Mouse (Mus musculus) regulatory T cell (primary cell): ENCODE data around the gene Ifitm1.

Experiments used
- in situ Hi-C: fragments of 300-600 bp; cut with MboI, MseI; formaldehyde crosslinking; loops from one replicate; pipeline ENCODE4 v1.15.1; 2025; ENCODE audit warnings: high pct_unique_total_duplicates

The Ifitm1 gene

DNA sequence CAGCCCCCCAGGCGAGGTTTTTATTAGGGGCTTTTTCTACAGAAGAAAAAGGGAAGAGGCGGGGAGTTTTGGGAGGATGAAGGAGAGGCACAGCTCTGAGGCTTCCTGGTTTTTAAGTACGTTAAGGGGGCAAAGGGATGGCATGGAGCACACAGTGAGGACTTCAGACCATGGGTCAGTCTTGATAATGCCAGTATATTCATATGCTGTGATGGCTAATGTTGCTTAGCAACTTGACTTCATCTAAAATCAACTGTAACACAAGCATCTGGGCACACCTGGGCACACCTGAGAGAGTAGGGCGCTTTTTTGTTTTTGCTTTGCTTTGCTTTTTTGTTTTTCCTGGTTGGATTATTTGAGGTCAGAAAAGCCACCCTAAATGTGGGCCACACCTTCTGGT is at the start of gene Ifitm1:
TSS of gene Ifitm1 (plus strand) at position 301 of the 400 bp plus-strand sequence.
- in situ Hi-C loops: no loop called here

DNA sequence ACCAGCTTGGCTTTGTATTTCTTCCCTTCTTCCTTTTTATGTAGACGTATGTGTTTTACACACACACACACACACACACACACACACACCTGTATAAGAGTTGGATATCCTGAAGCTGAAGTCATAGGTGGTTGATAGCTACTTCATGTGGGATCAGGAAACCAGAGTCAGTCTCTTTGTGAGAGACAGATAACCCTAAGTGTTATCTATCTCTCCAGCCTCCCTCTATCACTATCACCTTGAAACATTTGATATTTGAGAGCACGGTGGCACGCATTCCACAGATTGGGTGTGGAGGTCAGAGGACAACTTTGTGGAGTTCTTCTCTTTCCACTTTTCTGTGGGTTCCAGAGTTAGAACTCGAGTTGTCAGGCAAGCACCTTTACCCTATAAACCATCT is 47.1 kb upstream of the Ifitm1 start:
- in situ Hi-C loops: no loop called here

DNA sequence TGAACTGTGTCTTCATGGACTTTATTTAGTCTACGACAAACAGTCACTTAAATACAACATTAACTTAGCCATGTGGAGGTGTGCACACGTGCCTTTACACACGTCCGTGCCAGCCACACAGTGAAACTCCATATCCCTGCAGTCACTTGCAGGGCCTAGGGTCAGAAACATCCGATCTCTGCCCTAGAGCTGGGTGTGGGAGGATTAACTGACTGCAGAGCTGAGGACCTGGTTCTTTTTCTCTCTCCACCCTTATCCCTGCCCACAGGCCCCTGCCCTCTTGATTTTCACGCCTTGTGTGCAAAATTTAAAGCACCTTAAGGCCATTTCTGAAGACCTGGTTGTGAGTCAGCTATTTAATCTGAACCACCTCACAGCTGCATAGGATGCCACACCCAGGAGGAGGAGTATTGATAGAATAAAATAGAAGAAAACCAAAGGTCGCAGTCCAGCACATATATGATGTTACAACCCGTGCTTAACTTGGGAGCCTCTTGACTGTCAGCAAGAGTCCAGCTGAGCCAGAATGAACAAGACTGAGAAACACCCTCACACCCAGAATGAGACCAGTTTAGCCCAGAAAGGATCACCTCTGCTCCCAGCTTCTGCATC is 46.5 kb upstream of the Ifitm1 start, which contains the start of gene Nlrp6:
TSS of gene Nlrp6 (plus strand) at position 485 of the 612 bp plus-strand sequence.
- in situ Hi-C loops: no loop called here

DNA sequence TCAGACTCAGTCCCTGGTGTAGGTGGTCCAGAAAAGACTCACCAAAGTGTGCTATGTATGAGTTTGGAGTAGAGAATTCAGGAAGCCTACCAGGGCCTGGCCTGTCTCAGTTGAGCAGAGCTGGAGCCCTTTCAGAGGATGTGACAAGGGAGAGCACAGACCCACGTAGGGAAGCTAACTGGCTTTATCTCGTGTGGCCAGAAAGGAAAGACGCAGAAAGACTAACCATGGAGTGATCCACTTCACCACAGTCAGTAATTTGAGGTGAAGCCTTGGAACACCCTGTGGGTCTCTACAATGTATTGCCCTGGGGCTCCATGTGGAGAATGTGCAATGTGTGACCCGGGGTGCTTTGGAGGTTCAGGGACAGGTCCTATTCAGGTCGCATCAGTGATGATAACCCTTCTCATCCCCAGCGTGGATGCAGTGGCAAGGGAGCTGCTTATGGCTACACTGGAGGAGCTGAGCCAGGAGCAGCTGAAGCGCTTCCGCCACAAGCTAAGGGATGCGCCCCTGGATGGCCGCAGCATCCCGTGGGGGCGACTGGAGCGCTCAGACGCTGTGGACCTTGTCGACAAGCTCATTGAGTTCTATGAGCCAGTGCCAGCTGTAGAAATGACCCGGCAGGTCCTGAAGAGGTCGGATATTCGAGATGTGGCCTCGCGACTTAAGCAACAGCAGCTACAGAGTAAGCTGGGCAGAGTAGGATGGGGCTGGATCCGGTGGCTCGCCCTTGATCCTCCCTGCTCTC is 45.6 kb upstream of the Ifitm1 start:
- in situ Hi-C loops: no loop called here

DNA sequence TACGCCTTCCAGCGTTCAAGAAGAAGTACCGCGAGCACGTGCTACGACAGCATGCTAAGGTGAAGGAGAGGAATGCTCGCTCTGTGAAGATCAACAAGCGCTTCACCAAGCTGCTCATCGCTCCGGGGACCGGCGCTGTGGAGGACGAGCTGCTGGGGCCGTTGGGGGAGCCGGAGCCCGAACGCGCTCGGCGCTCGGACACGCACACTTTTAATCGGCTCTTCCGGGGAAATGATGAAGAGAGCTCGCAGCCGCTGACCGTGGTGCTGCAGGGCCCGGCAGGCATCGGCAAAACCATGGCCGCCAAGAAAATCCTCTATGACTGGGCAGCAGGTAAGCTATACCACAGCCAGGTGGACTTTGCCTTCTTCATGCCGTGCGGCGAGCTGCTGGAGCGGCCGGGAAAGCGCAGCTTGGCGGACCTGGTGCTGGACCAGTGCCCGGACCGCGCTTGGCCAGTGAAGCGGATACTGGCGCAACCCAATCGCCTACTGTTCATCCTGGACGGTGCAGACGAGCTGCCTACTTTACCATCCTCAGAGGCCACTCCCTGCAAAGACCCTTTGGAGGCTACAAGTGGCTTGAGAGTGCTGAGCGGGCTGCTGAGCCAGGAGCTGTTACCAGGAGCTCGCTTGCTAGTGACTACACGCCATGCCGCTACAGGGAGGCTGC is 44.5 kb upstream of the Ifitm1 start:
- in situ Hi-C loops: no loop called here

DNA sequence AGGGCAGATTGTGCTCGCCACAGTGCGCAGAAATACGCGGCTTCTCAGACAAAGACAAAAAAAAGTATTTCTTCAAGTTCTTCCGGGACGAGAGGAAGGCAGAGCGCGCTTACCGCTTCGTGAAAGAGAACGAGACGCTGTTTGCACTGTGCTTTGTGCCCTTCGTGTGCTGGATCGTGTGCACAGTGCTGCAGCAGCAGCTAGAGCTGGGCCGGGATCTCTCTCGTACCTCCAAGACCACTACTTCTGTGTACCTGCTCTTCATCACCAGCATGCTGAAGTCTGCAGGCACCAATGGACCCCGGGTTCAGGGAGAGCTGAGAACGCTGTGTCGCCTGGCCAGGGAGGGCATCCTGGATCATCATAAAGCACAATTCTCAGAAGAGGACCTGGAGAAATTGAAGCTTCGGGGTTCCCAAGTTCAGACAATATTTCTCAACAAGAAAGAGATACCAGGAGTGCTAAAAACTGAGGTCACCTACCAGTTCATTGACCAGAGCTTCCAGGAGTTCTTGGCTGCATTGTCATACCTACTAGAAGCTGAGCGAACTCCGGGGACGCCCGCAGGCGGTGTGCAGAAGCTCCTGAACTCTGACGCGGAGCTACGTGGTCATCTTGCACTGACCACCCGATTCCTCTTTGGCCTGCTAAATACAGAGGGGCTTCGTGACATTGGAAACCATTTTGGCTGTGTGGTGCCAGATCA is 43.8 kb upstream of the Ifitm1 start:
- in situ Hi-C loops: no loop called here

DNA sequence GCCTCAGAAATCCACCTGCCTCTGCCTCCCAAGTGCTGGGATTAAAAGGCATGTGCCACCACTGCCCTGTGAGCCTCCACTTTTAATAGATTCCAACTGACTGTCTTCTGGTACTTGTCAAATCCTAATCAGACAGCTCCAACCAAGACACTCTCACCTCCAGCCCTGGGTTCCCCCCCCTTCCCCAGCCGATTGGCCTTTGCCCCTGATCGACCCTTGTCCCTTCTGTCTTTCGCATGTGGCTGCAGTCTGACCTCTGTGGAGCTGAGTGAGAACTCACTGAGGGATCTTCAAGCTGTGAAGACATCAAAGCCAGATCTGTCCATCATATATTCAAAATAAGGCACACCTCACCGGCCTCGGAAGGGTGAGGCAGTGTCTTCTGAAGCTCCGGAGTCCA is 39.8 kb upstream of the Ifitm1 start:
- in situ Hi-C loops: no loop called here

DNA sequence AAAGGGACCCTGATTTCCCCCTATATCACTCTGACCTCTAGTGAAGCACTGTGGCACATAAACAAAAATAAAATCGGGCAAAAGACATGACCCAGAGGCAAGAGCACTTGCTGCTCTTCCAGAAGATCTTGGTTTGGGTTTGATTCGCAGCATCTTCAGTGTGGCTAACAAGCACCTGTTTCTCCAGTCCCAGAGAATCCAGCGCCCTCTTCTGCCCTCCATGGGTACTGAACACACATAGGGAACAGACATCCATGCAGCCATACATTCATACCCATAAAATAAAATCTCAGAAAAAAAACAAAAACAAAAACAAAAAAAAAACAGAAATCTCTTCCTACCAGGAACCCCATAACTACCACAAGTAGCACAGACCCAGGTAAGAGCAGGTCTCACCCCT is 28.6 kb upstream of the Ifitm1 start:
- in situ Hi-C loops: no loop called here

DNA sequence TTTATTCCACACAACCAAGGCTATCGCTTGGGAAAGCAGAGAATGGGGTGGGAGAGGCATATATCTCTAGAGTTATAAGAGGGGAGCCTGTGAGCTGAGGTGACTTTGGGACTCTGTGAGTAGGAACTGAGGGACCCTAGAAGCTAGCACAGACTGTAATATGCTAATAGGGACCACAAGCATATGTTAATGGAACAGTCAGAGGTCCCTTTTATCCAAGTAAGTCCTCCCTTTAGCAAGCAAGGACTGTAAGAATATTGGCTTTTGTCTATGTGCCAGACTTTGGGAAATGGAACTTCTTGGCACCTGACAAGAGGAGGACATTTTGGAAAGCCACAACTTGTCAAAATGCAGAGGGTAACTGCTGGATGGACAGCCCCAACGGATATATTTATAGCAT is 28.1 kb upstream of the Ifitm1 start:
- in situ Hi-C loops: no loop called here

DNA sequence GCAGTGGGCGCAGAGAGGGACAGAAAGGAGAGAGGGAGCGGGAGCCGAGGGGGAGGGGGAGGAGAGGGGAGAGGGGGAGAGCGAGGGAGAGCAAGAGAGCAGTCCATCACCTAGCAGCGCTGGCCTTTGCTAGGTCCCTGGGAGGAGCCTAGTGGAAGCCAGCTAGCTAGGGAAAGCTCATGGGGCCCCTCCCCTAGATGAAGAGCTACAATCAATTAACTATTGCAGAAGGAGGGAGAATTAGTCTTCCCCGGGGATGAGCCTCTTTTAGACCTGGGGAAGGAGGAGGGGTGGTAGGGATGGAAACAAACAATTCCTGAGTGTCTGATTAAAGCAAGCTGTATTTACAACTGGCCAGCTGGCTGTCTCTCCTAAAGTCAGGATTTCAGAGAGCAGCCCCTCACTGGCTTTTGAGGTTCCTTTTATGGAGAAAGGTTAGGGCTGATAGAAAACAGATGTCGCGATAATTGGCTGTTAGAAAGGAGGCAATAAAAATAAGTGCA is 27.3 kb upstream of the Ifitm1 start:
- in situ Hi-C loops: no loop called here

DNA sequence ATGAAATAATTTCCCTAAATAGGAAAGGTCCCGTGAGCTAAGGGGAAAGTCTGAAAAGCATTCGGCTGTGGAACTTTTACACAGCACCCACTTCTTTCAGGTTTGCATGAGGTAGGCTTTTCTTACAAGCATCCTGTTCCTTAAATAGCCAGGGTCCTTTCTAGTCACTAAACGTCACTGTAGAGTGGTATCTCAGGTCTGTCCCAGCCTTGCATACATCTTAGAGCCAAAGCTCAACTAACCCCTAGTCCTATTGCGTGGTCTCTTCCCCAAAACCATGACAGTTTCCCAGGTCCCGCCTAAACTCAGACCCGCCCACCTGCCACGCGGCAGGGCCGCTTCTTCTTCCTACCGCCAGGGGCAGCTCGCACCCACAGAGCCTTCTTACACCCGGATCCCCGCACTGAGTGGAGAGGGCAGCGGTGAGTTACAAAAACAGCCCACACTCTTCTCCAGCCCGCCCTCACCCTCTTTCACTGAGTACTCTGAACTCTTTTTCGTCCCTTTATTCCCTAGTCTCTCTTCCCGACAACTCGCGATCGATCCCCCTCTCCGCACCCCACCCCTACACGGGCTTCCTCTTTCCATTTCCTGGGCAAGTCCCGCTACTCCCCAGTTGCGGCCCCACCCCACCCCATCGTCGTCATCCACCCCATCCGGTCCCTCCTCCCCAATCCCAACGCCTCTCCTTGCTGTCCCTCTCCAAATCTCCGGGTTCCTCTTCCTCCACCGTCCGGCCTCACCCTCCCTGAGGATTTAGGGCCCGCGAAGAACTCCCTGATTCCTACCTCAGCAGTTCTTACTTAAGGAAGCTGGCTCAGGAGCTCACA is 25.6 kb upstream of the Ifitm1 start, which contains the start of gene Pgghg:
TSS of gene Pgghg (plus strand) at position 170 of the 830 bp plus-strand sequence.
- in situ Hi-C loops: no loop called here

DNA sequence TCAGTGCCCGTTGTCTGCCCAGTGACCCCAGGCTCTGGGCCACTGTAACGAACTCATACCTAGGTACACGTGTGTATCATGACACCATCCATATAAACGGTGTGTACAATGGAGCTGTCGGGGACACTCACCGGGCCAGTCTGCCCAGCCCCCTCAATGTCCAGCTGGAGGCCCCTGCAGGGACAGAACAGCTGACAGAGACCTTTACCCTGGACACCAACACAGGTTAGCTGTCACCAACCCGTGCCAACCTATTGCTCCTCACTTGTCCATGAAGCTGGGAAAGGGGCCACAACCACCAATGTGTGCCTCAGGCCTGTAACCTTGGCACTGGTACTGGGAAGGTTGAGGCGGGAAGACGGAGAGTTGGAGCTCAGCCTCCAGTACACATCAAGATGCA is 24.7 kb upstream of the Ifitm1 start:
- in situ Hi-C loops: no loop called here

DNA sequence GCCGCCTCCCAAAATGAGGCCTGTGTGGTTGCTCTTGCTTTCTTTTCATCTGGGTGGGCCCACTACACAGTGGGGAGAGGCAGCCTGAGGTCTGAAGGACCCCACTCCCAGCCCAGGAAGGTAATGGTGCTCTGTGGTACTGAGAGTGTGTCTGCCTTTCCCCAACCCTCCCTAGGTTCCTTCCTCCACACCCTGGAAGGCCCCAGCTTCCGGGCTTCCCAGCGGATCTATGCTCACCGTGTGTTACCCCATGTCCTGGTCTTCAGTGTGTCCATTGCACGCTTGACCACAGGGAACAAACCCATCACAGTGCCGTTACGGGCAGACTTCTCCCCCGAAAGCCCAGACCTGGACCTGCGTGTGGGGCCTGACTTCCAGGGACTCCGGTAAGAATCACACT is 24.2 kb upstream of the Ifitm1 start:
- in situ Hi-C loops: no loop called here

DNA sequence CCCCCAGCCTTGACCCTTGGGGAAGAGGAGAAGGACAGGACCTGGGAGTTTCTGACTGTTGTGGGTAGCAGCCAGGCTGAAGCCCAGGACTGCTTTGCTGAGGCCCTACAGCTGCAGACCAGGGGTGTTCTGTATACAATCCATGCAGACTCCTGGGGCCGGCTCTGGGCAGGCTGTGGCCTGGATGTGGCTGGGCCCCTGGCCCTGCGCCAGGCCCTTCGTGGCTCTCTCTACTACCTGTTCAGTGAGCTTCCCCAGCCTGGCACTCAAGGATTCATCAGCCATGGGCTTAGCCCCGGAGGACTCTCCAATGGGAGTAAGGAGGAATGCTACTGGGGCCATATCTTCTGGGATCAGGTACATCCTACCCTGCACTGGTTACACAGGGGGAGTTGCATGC is 23.7 kb upstream of the Ifitm1 start:
- in situ Hi-C loops: no loop called here

DNA sequence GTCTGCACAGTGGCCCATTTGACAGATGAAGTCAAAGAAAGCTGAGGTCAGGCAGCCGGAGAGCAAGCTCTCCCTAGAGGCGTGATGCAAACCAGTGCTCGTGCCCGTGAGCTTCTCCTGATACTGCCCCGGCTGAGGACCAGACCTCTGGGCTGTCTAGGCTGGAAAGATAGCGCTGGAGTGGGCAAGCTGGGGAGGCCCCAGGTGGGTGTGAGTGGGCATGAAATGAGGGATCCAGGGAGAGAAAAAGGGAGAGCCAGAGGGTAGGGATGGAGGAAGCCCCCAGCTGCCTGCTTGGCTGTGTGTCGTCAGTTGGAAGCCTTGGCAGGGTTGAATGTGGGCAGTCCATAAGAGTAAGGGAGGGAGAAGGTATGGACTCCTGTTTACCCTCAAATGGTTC is 22.8 kb upstream of the Ifitm1 start:
- in situ Hi-C loops: no loop called here

DNA sequence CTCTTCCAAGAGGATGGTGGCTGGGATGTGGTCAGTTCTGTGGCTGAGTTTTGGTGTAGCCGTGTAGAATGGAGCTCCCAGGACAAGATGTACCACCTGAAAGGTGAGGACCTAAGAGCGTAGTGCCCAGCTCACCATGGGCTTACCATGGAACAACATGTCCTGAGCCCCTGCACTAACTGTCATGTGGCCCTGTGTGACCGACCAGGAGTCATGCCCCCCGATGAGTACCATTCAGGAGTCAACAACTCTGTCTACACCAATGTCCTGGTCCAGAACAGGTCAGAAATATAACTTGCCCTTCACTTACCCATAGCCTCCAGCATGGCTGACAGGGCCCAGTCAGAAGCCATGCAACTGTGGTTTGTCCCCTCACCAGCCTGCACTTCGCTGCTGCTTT is 21.8 kb upstream of the Ifitm1 start:
- in situ Hi-C loops: no loop called here

DNA sequence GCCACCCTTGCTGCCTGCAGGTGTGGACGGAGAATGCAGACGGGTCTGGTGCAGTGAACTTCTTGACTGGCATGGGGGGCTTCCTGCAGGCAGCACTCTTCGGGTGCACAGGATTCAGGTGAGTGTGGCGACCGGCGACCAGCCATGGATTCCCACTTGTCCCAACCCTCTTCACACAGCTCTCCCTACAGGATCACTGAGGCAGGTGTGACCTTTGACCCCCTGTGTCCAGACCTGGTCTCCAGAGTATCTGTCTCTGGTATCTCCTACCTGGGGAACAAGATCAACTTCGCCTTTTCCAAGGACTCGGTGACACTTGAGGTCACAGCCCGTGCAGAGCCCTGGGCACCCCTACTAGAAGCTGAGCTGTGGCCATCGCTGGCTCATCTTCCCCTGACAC is 20.7 kb upstream of the Ifitm1 start:
- in situ Hi-C loops: no loop called here

DNA sequence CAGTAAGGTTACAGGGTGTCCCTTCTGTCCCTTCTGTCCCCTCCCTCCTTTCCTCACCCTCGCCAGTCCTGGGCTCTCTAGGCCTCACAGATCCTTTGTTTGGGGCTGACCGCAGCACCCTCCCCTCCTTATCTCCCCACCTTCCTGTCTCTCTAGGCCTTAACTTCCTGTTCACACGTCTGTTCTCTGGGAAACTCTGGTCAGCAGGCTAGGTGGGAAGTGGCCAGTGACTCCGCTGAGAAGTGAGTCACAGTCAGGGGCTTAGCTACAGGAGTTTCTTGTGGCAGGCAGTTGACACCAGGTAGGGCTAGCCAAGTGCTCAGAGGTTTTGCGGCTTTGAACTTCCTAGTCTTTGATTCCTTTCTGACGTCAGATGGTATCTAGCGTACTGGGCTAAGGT is 20.0 kb upstream of the Ifitm1 start:
- in situ Hi-C loops: no loop called here

DNA sequence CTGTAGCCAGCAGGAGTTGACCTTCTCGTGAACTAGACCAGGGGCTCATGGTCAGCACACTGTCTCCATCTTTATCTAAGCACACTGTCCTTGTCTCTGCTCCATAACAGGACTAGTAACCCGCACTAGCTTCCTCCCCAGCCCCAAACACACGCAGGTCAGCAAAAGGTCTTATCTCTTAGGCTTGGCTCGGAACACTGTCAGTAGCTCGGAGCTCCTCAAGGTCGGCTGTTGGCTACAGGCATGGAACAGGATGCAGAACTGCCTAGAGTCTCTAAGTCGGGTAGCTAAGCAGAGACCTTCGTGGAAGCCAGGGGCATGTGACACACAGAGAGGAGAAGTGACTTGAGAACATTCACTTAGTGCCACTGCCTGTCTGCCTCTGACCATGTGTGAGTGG is 18.9 kb upstream of the Ifitm1 start:
- in situ Hi-C loops: no loop called here

DNA sequence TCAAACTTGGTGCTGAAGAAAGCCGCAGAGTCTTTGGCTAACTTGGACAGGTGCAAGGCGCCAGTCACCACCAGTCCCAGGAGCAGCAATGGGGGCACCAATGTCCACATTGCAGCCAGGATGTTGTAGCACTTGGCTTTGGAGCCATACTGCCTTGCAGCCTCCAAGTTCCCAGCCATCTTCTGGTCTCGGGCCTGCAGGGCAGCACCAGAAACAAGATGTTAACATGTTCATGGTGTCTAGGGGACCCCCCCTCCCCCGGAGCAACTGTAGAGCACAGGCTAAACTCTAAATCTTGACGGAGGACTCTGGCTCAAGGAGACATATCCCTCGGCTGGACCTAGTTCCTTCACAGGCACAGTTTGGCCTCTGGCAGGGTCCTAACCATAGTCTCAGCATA is 17.8 kb upstream of the Ifitm1 start:
- in situ Hi-C loops: no loop called here
